Mouse (Mus musculus) fibroblast of lung, adult 2 months (primary cell): ENCODE data around the gene Fuca2.
"Not testable (repeated sequence)": the region's sequence is repeated elsewhere in the genome, so short reads cannot be mapped to it uniquely, and the experiment has no call there.

Source experiments
- DNase-seq: peaks from one replicate; pipeline ENCODE4 v3.0.0-alpha.2; 2011; ENCODE audit warnings: low read depth

Gene Fuca2

DNA sequence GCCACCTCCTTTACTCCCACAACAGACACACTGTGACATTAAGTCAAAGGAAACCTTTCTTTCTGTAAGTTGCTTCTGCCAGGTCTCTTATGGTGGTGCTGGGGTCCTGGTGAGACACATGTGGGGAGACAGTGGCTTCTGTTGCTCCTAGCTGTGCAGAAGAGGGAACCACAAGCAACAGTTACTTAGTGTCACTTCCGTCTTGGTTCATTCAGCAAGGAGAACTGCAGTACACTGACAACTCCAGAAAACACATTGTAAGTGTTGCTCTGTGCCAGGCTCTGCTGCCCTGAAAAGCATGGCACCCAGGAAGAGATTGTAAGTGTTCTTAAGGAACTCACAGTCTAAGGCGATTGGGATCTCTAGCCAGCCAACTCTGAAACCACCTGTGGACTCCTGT lies at the start of gene Fuca2:
Fuca2 (plus strand) TSS at position 210 of the 400 bp plus-strand sequence.
- no peak for DNase-seq

GRCm38 (mm10) chr10:13451640-13452039 lies 47.7 kb upstream of the Fuca2 start:
- DNase-seq: no peak

- no peak for DNase-seq
These were observed 45.9 kb upstream of the Fuca2 start for GRCm38 (mm10) chr10:13453200-13453990.

- not testable (repeated sequence) for DNase-seq
These were observed 35.0 kb upstream of the Fuca2 start for GRCm38 (mm10) chr10:13464295-13464694.

- peak; percentile 9 for DNase-seq
These were observed 32.4 kb upstream of the Fuca2 start for GRCm38 (mm10) chr10:13466925-13467324.

GRCm38 (mm10) chr10:13468025-13468529 lies 31.3 kb upstream of the Fuca2 start:
- DNase-seq: not testable (repeated sequence)

DNA sequence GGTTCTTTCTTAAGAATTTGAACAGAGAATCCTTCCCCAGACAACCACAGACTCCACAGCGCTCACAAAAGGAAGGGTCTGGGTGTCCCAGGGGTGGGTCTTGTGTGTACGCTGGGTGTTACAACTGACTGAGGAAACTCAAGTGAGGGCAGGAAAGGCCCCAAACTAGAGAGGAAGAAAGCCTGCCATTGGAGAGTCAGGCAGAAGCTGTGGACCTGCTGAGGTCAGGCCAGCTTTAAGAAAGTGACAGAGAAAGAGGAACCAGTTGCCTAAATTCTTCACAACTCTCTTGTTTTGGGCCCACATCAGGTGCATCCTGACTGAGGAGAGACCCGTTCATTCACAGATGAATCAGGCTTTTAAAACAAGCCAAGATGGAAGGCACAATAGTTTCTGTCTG lies 29.1 kb upstream of the Fuca2 start:
- DNase-seq: no peak

DNA sequence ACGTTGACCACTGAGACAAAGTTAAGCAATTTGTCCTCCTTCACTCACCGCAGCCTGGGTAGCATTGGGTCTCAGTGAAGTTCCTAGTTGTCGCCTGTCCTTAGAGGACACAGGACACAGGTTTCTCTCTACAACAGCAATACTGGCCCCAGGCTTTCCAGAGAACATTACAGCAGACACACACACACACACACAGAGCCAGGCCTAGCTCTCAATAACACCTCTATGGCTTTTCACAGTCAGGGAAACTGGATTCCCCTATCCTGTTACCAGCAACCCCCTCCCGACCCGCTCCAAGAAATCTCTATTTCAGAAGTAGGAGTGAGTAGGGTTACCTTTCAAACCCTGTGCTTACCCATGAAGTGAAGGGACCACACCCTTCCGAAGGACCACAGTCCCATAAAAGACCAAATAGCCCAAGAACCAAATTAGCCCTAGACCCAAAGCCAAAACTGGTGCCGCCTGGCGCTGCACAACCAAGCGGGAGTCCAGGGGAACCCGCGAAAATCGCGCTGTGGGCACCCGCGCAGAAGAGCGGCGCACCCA lies 26.0 kb upstream of the Fuca2 start:
- DNase-seq: no peak

DNA sequence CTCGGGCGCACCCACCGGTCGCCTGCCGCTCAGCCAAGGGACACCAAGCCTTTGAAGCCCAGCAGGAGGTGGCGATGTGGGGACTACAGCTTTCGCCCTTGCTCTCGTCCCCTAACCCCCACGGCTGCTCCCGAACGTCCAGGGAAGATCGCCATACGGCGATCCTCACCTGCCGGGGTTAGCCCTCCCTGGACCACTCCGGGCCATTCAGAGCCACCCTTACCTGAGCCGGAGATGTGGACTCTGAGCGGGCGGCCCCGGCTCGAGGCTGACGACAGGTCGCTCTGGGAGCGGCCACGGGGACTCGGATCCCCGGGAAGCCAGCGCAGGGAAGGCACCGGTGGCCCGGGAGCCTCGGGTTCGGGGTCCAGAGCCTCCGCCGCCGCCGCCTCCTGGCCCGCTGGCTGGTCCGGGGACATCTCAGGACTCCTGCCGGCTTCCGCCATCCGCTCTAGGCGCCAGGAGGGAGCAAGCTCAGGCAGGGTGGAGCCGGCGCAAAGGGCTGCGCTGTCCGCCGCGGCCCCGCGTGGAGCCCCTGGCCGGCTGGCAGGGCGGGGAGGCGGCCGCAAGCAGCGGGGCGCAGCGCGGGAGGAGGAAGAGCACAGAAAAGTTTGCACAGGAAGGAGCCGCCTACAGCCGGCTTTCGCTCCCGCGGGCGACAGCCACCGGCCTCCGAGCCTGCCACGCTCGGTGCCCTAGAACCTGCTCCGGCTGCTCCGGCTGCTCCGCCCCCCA lies 25.3 kb upstream of the Fuca2 start, which contains the start of gene Phactr2:
Phactr2 (minus strand) TSS at position 580 of the 735 bp plus-strand sequence.
- DNase-seq: no peak

DNA sequence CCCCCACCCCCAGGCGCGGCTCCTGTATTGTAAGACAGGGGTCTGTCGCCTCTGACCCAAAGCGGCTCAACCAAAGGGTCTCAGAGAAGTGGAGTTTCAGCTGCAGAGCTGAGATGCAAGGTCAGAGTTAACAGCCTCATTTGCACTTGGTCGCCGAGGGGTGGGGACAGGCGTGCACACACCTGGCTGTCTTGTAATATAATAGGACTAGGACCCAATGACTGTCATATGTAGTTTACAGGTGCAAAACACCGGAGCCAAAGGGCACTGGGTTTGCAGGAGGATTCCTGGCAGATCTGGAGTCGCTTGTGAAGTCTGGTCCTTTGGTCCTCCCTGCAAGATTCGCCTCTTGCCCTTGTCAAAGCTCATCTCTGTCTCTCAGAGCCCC lies 24.8 kb upstream of the Fuca2 start:
- no peak for DNase-seq

- no peak for DNase-seq
These were observed 24.2 kb upstream of the Fuca2 start for GRCm38 (mm10) chr10:13475121-13475520.

DNA sequence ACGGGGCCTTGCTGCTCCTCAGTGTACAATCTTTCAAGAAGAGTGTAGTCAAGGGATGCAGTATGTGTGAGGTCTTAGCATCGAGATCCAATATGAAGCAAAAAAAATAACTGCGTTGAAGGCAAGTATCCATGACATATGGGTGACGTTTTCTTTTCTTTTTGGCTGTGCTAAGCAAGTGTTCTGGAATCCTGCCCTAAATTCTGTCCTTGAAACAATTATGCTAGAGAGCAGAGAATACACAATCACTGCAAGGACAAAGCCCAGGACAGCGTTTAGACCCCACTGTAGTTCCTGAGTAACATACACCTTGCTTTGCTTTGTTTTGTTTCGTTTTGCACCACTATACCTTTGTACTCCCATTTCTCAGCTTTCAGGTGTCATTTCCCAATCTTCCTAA lies 20.0 kb upstream of the Fuca2 start:
- DNase-seq: no peak

DNA sequence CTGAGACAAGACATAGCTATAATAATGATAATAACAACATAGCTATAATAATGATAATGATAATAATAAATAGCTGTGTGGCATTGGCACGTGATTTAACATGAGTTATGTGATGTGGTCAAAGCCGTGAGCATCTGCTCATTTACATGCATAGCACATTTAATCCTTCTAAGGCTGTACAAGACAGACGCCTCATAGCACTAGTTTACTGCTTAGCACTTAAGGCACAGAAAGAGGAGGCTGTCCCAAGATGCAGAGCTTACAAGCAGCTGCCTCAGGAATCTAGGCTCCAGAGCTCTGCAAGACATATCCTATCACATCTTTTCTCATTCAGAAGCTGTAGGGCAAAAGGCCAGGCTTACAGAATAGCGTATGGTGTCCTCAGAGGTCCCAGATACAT lies 13.4 kb upstream of the Fuca2 start:
- no peak for DNase-seq

GRCm38 (mm10) chr10:13489671-13490070 lies 9.7 kb upstream of the Fuca2 start:
- no peak for DNase-seq

GRCm38 (mm10) chr10:13493978-13494686 lies 5.2 kb upstream of the Fuca2 start:
- no peak for DNase-seq

DNA sequence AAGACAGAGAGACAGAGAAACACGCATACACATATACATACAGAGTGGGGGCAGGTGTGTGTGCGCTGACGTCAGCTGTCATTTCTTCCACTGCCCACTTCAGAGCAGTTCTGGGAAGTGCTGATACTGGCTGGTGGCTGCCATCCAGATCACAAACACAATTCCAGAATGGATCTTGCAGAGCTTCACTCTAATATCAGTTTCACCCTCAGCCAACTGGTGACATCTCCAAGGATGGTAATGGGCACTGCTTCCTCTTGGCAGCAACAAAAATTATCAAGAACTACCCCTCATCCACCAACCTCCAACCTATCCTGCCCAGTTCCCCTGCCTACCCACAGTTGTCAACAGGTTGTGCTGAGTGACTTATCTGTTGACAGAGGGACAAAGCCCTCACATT lies 3.0 kb upstream of the Fuca2 start:
- DNase-seq: no peak

DNA sequence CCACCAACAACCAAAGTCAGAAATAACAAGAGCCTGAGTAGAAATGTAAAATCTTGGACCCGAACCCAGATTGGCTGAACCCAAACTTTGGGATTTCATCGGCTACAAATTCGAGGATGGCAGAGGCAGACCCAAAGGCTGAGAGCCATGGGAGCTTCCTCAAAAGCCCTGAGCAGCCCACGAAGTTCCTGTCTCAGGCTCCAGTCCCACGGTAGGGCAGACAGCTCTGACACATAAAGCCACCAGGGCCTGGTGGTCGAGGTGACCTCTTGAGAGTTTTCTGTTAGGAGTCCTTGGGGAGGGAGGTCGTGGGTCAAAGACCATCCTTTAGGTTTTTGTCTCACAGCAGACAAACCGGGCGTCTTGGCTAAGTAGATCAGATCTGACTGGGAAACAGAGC lies 1.1 kb downstream of the Fuca2 start:
- no peak for DNase-seq

DNA sequence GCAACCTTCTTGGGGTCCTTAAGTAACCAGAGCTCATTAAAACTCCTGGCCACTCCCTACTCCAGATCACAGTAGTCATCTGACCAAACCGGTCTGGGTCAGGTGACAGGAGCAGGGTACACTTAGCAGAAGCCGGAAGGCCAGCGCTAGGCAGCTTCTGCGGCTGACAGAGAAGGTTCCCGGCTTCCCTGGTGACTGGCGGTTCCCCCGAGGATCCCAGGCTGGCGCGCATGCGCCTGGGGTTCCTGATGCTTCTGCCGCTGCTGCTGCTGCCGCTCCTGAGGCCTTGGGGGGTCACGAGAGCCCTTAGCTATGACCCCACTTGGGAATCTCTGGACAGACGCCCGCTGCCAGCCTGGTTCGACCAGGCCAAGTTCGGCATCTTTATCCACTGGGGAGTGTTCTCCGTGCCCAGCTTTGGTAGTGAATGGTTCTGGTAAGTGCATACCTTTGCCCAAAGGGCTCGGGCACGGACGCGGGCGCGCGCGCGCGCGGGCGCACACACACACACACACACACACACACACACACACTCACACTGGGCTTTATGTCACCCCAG lies 1.7 kb downstream of the Fuca2 start:
- DNase-seq: peak; percentile 53

GRCm38 (mm10) chr10:13501533-13501932 lies 2.2 kb downstream of the Fuca2 start:
- not testable (repeated sequence) for DNase-seq

DNA sequence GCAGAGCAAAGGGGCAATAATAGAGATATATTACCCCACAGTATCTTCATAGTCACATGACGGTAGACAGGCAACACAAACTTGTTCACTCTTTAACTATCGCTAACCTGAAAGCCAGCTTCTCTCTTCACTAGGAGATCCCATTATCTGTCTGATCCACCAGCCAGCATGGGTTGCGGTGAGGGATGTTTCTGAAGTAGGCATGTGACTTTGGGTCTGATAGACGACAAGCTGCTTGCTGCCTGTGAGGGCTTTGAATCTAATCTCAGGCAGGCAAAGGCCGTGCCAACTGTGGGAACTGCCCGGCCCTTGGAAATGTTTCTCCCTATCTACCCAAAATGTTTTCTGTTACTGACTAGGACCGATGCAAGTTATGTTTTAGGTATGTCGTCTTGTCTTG lies 3.0 kb downstream of the Fuca2 start:
- no peak for DNase-seq

DNA sequence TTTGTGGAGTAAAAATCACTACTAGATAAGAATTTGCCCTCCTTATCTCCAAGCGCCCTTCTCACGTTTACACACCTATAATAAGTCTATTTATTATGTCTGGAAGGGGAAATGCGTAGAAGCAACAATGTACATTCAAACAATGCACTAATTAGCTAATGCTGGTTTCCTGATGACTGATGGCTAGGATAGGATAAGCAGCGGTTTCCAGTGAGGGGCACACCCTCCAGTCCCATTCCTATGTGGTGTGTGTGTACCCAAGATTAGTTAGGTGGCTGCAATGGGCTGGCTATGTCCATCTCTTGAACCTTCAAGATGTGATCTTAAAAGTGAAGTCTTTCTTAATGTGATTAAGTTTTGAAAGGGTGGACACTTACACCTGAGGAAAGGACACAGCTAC lies 22.5 kb downstream of the Fuca2 start:
- DNase-seq: no peak

GRCm38 (mm10) chr10:13528155-13528554 lies 28.8 kb downstream of the Fuca2 start:
- DNase-seq: no peak
